Mouse (Mus musculus): Measurements from ENCODE around the gene Cd101. TPM values are rescaled to one million over a fixed set of nuclear protein-coding genes. Genes with fewer than 3 reads are reported as not detected.

Cd101 gene
- polyA plus RNA-seq, 1 experiment from 2014 or later = 0.04 TPM

DNA sequence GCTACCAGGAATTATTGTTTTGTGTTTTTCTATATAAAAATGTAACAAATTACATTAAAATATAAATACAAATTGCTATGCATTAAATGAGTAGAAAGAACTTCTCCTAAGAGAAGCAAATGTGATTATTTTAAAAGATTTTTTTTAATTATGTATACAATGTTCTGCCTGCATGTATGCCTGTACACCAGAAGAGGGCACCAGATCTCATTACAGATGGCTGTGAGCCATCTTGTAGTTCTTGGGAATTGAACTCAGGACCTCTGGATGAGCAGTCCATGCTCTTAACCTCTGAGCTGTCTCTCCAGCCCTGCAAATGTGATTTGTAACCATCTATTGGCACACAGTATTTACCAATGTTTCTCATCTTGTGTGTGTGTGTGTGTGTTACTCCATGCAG lies 74.7 kb downstream of the Cd101 start:
- ATAC-seq (replicated peaks; ENCODE audit: low FRiP score) = no peak
- Histone ChIP-seq H3K4me3 (replicated peaks) (no peak overlapping the region), H3K27ac (no peak overlapping the region), H3K4me2 (no peak overlapping the region), H3K4me1 (no peaks in the 10 kb centered on the region), H3K9ac (no peak overlapping the region), H3K9me3 (replicated peaks) (no peaks in the 10 kb centered on the region), H3K36me3 (peaks cover 99% of the 10 kb centered on the region), H3K27me3 (no peaks in the 10 kb centered on the region)

DNA sequence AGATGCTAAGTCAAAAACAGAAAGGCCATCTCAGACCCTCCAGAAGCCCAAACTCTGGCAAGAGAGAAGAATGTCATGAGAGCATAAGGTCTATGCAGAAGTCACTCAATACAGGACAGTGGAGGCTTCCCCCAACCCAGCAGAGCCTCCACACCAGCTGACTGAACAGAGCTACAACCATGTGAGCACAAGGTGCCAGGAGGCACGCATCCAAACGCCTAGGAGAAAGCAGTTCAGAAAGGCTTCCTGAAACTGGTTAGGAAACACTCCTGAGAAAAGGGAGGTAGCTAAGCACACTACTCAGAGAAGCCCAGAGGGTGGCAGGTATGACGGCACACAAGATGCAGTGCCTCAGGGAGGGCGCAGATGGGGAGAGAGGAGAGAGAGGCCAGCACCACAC lies 77.8 kb downstream of the Cd101 start:
- Histone ChIP-seq H3K4me1 (no peaks in the 10 kb centered on the region), H3K9ac (no peak overlapping the region), H3K4me3 (replicated peaks) (no peak overlapping the region), H3K27me3 (no peaks in the 10 kb centered on the region), H3K36me3 (peaks cover 97% of the 10 kb centered on the region), H3K9me3 (replicated peaks) (no peaks in the 10 kb centered on the region), H3K27ac (no peak overlapping the region), H3K4me2 (no peak overlapping the region)
- WGBS = 90% methylated on average over 4 of the region's 4 CpGs
- no peak for ATAC-seq (replicated peaks; ENCODE audit: low FRiP score)

DNA sequence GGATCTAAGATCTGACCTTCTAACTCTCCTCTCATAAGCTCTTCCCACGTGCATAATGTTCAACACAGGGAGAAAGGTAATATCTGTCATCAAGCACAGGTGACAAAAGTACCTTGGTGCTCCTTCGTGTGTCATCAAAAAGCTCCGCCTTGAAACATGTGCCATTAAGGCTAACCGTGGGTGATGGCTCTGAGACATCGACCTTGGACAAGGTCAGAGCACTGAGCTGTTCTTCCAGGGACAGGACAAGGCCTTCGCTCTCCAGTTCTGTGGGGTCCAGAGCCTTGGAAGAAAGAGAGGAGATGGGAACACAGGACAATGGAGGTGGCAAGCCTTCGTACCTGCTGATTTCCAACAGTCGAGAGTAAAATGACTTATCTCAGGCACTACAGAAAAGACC lies 82.1 kb downstream of the Cd101 start:
- no peak overlapping the region for H3K9ac ChIP-seq
- 92% methylated on average over 8 of the region's 8 CpGs for WGBS
- H3K4me2 ChIP-seq = no peak overlapping the region
- peaks cover 95% of the 10 kb centered on the region for H3K36me3 ChIP-seq
- no peak overlapping the region for H3K4me3 ChIP-seq (replicated peaks)
- no peaks in the 10 kb centered on the region for H3K9me3 ChIP-seq (replicated peaks)
- no peaks in the 10 kb centered on the region for H3K27me3 ChIP-seq
- H3K27ac ChIP-seq = no peak overlapping the region
- H3K4me1 ChIP-seq = no peaks in the 10 kb centered on the region
- ATAC-seq (replicated peaks; ENCODE audit: low FRiP score) = no peak

Other genes with a start within 250 kb of the Cd101 start
- 0.25 and 0.32 TPM in 2 replicates for gene Vtcn1, start 204.1 kb downstream of the Cd101 start, polyA plus RNA-seq (2015; fragmentation: Nextera tagmentation; extraction: Ambion mirVana)
- 5.2 and 7.4 TPM in 2 replicates for gene Trim45, start 107.4 kb downstream of the Cd101 start, polyA plus RNA-seq (2015; fragmentation: Nextera tagmentation; extraction: Ambion mirVana)
- gene Ttf2, start 59.9 kb downstream of the Cd101 start, polyA plus RNA-seq (2015; fragmentation: Nextera tagmentation; extraction: Ambion mirVana) = 19.0 and 19.9 TPM in 2 replicates
- 2.8 and 2.9 TPM in 2 replicates for gene Ptgfrn, start 80.7 kb upstream of the Cd101 start, polyA plus RNA-seq (2015; fragmentation: Nextera tagmentation; extraction: Ambion mirVana)